Mouse (Mus musculus): ENCODE measurements around the gene Aff3. TPM values are rescaled to one million over a fixed set of nuclear protein-coding genes. Genes with fewer than 3 reads are reported as not detected.

Aff3 gene
- total RNA-seq, 1 experiment, result 1.7 TPM

- Histone ChIP-seq H3K27ac (ENCODE audit: insufficient read depth, low read depth, low read length, poor library complexity, severe bottlenecking) (no peak overlapping the region), H3K9ac (ENCODE audit: insufficient read depth, low read depth, low read length, poor library complexity, severe bottlenecking) (no peak overlapping the region), H3K36me3 (ENCODE audit: control insufficient read depth, insufficient read depth, low read length, poor library complexity, severe bottlenecking) (no peaks in the 10 kb centered on the region; the same call in 1 of the 2 replicates), H3K9me3 (ENCODE audit: control insufficient read depth, insufficient read depth, low read depth, low read length) (no peaks in the 10 kb centered on the region), H3K4me3 (ENCODE audit: insufficient read depth in 1 of 2, low read depth in 1 of 2, low read length in 2 of 2, poor library complexity in 1 of 2, severe bottlenecking in 1 of 2) (no peak overlapping the region), H3K4me1 (ENCODE audit: control insufficient read depth in 2 of 2, insufficient read depth in 2 of 2, low read length in 2 of 2, poor library complexity in 1 of 2) (no peaks in the 10 kb centered on the region)
- TF ChIP-seq HCFC1 (IDR thresholded peaks at IDR 0.05; ENCODE audit: borderline replicate concordance, insufficient read depth, low read length), result no peak
- no peak for TF ChIP-seq MAFK (IDR thresholded peaks at IDR 0.05; ENCODE audit: insufficient read depth, low read depth, low read length)
- no peak for TF ChIP-seq ZNF384 (IDR thresholded peaks at IDR 0.05; ENCODE audit: low read depth, low read length)
- TF ChIP-seq CHD2 (IDR thresholded peaks at IDR 0.05; ENCODE audit: low read depth, low read length), result no peak
- no peak for TF ChIP-seq ZC3H11A (IDR thresholded peaks at IDR 0.05; ENCODE audit: borderline replicate concordance, low read depth, low read length)
- in situ Hi-C loops (cut with MboI; ENCODE audit: low sequenced_read_pairs in 2 of 2, unreplicated experiment in 2 of 2), result no loop called here
- no peak for DNase-seq (ENCODE audit: low read depth, low spot score)
Measured at GRCm38 (mm10) chr1:38526568-38526967, 138.2 kb downstream of the Aff3 start.

- Histone ChIP-seq H3K4me1 (ENCODE audit: control insufficient read depth in 2 of 2, insufficient read depth in 2 of 2, low read length in 2 of 2, poor library complexity in 1 of 2) (no peaks in the 10 kb centered on the region), H3K9me3 (ENCODE audit: control insufficient read depth, insufficient read depth, low read depth, low read length) (no peaks in the 10 kb centered on the region), H3K36me3 (ENCODE audit: control insufficient read depth, insufficient read depth, low read length, poor library complexity, severe bottlenecking) (no peaks in the 10 kb centered on the region; the same call in 1 of the 2 replicates), H3K9ac (ENCODE audit: insufficient read depth, low read depth, low read length, poor library complexity, severe bottlenecking) (no peak overlapping the region), H3K4me3 (ENCODE audit: insufficient read depth in 1 of 2, low read depth in 1 of 2, low read length in 2 of 2, poor library complexity in 1 of 2, severe bottlenecking in 1 of 2) (no peak overlapping the region), H3K27ac (ENCODE audit: insufficient read depth, low read depth, low read length, poor library complexity, severe bottlenecking) (no peak overlapping the region)
- TF ChIP-seq HCFC1 (IDR thresholded peaks at IDR 0.05; ENCODE audit: borderline replicate concordance, insufficient read depth, low read length), result no peak
- no peak for TF ChIP-seq CHD2 (IDR thresholded peaks at IDR 0.05; ENCODE audit: low read depth, low read length)
- TF ChIP-seq ZNF384 (IDR thresholded peaks at IDR 0.05; ENCODE audit: low read depth, low read length), result no peak
- TF ChIP-seq MAFK (IDR thresholded peaks at IDR 0.05; ENCODE audit: insufficient read depth, low read depth, low read length), result no peak
- no peak for TF ChIP-seq ZC3H11A (IDR thresholded peaks at IDR 0.05; ENCODE audit: borderline replicate concordance, low read depth, low read length)
- DNase-seq (ENCODE audit: low read depth, low spot score), result no peak
- in situ Hi-C loops (cut with MboI; ENCODE audit: low sequenced_read_pairs in 2 of 2, unreplicated experiment in 2 of 2), result no loop called here
Measured at GRCm38 (mm10) chr1:38521651-38522050, 143.1 kb downstream of the Aff3 start.

GRCm38 (mm10) chr1:38516225-38516624, 148.5 kb downstream of the Aff3 start:
- TF ChIP-seq CHD2 (IDR thresholded peaks at IDR 0.05; ENCODE audit: low read depth, low read length) (no peak), ZNF384 (IDR thresholded peaks at IDR 0.05; ENCODE audit: low read depth, low read length) (no peak), MAFK (IDR thresholded peaks at IDR 0.05; ENCODE audit: insufficient read depth, low read depth, low read length) (no peak), HCFC1 (IDR thresholded peaks at IDR 0.05; ENCODE audit: borderline replicate concordance, insufficient read depth, low read length) (no peak), ZC3H11A (IDR thresholded peaks at IDR 0.05; ENCODE audit: borderline replicate concordance, low read depth, low read length) (no peak)
- DNase-seq (ENCODE audit: low read depth, low spot score), result no peak
- Histone ChIP-seq H3K36me3 (ENCODE audit: control insufficient read depth, insufficient read depth, low read length, poor library complexity, severe bottlenecking) (no peaks in the 10 kb centered on the region), H3K9me3 (ENCODE audit: control insufficient read depth, insufficient read depth, low read depth, low read length) (no peaks in the 10 kb centered on the region), H3K4me3 (ENCODE audit: insufficient read depth in 1 of 2, low read depth in 1 of 2, low read length in 2 of 2, poor library complexity in 1 of 2, severe bottlenecking in 1 of 2) (no peak overlapping the region), H3K9ac (ENCODE audit: insufficient read depth, low read depth, low read length, poor library complexity, severe bottlenecking) (no peak overlapping the region), H3K27ac (ENCODE audit: insufficient read depth, low read depth, low read length, poor library complexity, severe bottlenecking) (no peak overlapping the region), H3K4me1 (ENCODE audit: control insufficient read depth in 2 of 2, insufficient read depth in 2 of 2, low read length in 2 of 2, poor library complexity in 1 of 2) (no peaks in the 10 kb centered on the region)
- in situ Hi-C loops (cut with MboI; ENCODE audit: low sequenced_read_pairs in 2 of 2, unreplicated experiment in 2 of 2), result no loop called here

GRCm38 (mm10) chr1:38514634-38515011, 150.1 kb downstream of the Aff3 start:
- no peak overlapping the region for H3K4me3 ChIP-seq (ENCODE audit: insufficient read depth in 1 of 2, low read depth in 1 of 2, low read length in 2 of 2, poor library complexity in 1 of 2, severe bottlenecking in 1 of 2)
- H3K4me1 ChIP-seq (ENCODE audit: control insufficient read depth in 2 of 2, insufficient read depth in 2 of 2, low read length in 2 of 2, poor library complexity in 1 of 2), result no peaks in the 10 kb centered on the region
- in situ Hi-C loops (cut with MboI; ENCODE audit: low sequenced_read_pairs in 2 of 2, unreplicated experiment in 2 of 2), result no loop called here
- H3K36me3 ChIP-seq (ENCODE audit: control insufficient read depth, insufficient read depth, low read length, poor library complexity, severe bottlenecking), result no peaks in the 10 kb centered on the region
- no peaks in the 10 kb centered on the region for H3K9me3 ChIP-seq (ENCODE audit: control insufficient read depth, insufficient read depth, low read depth, low read length)
- no peak overlapping the region for H3K27ac ChIP-seq (ENCODE audit: insufficient read depth, low read depth, low read length, poor library complexity, severe bottlenecking)
- no peak overlapping the region for H3K9ac ChIP-seq (ENCODE audit: insufficient read depth, low read depth, low read length, poor library complexity, severe bottlenecking)
- no peak for TF ChIP-seq CHD2 (IDR thresholded peaks at IDR 0.05; ENCODE audit: low read depth, low read length)
- TF ChIP-seq HCFC1 (IDR thresholded peaks at IDR 0.05; ENCODE audit: borderline replicate concordance, insufficient read depth, low read length), result no peak
- TF ChIP-seq ZNF384 (IDR thresholded peaks at IDR 0.05; ENCODE audit: low read depth, low read length), result no peak
- no peak for TF ChIP-seq ZC3H11A (IDR thresholded peaks at IDR 0.05; ENCODE audit: borderline replicate concordance, low read depth, low read length)
- TF ChIP-seq MAFK (IDR thresholded peaks at IDR 0.05; ENCODE audit: insufficient read depth, low read depth, low read length), result no peak
- no peak for DNase-seq (ENCODE audit: low read depth, low spot score)
